Mouse (Mus musculus): ENCODE measurements around the gene Col17a1. TPM values are rescaled to one million over a fixed set of nuclear protein-coding genes. Genes with fewer than 3 reads are reported as not detected.
A peak's percentile ranks its signal among the peaks of the same experiment; 100 is the strongest.

Col17a1 gene
- 0.38 and 0.90 TPM in 2 replicates for polyA plus RNA-seq (2012; rRNA removed)

DNA sequence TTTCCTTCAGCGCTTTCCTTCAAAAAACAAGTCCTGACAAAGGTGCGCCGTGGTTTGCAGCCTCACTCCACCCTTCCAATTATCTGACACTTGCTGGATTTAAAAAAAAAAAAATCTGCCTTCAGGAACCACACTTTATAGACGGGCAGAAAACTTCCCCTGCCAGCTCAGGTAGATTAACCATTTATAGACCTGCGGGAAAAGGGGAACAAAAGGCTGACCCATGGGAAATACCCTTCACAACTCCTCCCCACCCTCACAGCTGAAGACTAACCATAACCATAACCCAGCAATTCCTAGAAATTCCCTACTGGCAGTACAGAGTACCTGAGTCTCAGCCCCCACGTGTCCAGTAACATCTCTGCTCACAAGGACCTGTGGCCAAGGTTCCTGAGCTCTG is at the start of gene Col17a1:
Gene Col17a1 (minus strand): TSS at position 101 of the 400 bp plus-strand sequence.
- H3K4me1 ChIP-seq (ENCODE audit: control insufficient read depth, insufficient read depth, low read length), result no peaks in the 10 kb centered on the region
- TF ChIP-seq POLR2A (IDR thresholded peaks at IDR 0.05; ENCODE audit: extremely low read depth, insufficient read depth, low read length) (no peak), CTCF (IDR thresholded peaks at IDR 0.05; ENCODE audit: extremely low read depth, insufficient read depth, low read length) (no peak)
- no peak within 1 kb of the TSS for H3K27ac ChIP-seq (ENCODE audit: insufficient read depth, low read length)
- no peak within 1 kb of the TSS for H3K4me3 ChIP-seq (ENCODE audit: insufficient read depth, low read length)

- no peak for TF ChIP-seq POLR2A (IDR thresholded peaks at IDR 0.05; ENCODE audit: extremely low read depth, insufficient read depth, low read length)
- no peak for TF ChIP-seq CTCF (IDR thresholded peaks at IDR 0.05; ENCODE audit: extremely low read depth, insufficient read depth, low read length)
- Histone ChIP-seq H3K4me3 (ENCODE audit: insufficient read depth, low read length) (peak overlapping the region; percentile 63), H3K4me1 (ENCODE audit: control insufficient read depth, insufficient read depth, low read length) (peaks cover 1% of the 10 kb centered on the region; the same call in 1 of the 2 replicates), H3K27ac (ENCODE audit: insufficient read depth, low read length) (peak overlapping the region; percentile 34; the same call in 1 of the 2 replicates)
Measured at GRCm38 (mm10) chr19:47731931-47732330, 40.0 kb upstream of the Col17a1 start.

DNA sequence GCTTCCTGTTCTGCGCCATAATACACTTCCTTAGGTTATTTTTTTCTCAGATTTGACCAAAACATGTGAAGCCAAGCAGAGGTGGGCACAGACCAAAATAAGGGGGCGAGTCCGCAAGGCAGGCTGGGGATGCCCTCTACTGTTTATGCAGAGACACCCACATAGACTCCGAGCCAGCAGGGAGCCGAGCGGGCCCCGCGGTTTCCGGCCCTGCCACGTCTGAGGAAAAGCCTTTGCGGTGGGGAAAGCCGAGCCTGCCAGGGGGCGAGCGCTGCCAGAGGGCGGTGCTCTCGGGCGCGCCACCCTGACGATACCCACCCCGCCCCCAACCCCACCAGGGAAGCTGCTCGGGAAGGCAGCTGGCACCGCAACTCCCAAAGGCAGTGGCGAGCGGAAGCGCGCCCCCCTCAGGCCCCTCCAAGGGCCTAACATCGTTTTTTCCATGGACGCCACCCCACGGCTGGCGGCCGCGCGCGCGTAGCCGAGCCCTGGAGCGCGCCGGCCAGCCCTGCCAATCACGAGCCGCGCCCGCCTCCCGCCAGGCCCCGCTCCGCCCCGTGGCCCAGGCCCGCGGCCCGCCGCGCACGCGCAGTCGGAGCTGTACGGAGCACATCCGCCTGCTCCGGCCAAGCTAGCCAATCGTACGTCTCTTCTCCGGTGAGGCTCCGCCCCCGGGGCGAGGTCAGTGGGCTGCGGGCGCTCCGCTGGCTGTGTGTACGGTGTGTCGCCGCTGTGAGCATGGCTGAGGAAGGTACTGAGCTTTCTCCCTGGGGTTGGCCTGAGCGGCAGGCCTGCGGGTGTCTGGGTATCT is 39.4 kb upstream of the Col17a1 start, which contains the start of gene Sfr1:
Gene Sfr1 (plus strand): TSS at position 612 of the 811 bp plus-strand sequence.
- Histone ChIP-seq H3K4me1 (ENCODE audit: control insufficient read depth, insufficient read depth, low read length) (peaks cover 1% of the 10 kb centered on the region; the same call in 1 of the 2 replicates), H3K27ac (ENCODE audit: insufficient read depth, low read length) (peak within 1 kb of the TSS; percentile 89), H3K4me3 (ENCODE audit: insufficient read depth, low read length) (peak within 1 kb of the TSS; percentile 63)
- TF ChIP-seq POLR2A (IDR thresholded peaks at IDR 0.05; ENCODE audit: extremely low read depth, insufficient read depth, low read length) (peak; percentile 88), CTCF (IDR thresholded peaks at IDR 0.05; ENCODE audit: extremely low read depth, insufficient read depth, low read length) (0 out of 2 replicates have a peak, but pooled peaks have one; percentile 12)

DNA sequence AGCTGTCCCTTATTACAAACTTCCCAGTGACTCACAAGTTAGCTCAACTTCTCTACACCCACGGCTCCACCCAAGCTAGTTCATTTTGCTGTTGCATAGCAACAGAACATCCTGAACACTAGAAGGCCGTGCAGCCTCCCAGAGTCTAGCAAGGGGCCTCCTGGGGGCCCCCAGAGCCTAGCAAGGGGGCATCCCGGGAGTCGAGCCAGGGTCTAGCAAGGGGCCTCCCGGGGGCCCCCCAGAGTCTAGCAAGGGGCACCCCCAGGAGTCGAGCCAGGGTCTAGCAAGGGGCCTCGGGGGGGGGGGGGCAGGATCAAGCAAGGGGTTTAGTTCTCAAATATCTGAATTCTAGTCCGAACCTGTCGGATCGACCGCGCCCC is 38.8 kb upstream of the Col17a1 start:
- H3K27ac ChIP-seq (ENCODE audit: insufficient read depth, low read length), result peak overlapping the region; percentile 89
- no peak for TF ChIP-seq CTCF (IDR thresholded peaks at IDR 0.05; ENCODE audit: extremely low read depth, insufficient read depth, low read length)
- no peak for TF ChIP-seq POLR2A (IDR thresholded peaks at IDR 0.05; ENCODE audit: extremely low read depth, insufficient read depth, low read length)
- peaks cover 1% of the 10 kb centered on the region; the same call in 1 of the 2 replicates for H3K4me1 ChIP-seq (ENCODE audit: control insufficient read depth, insufficient read depth, low read length)
- H3K4me3 ChIP-seq (ENCODE audit: insufficient read depth, low read length), result peak overlapping the region; percentile 63

- Histone ChIP-seq H3K27ac (ENCODE audit: insufficient read depth, low read length) (no peak overlapping the region), H3K4me3 (ENCODE audit: insufficient read depth, low read length) (no peak overlapping the region), H3K4me1 (ENCODE audit: control insufficient read depth, insufficient read depth, low read length) (peaks cover 1% of the 10 kb centered on the region; the same call in 1 of the 2 replicates)
- TF ChIP-seq POLR2A (IDR thresholded peaks at IDR 0.05; ENCODE audit: extremely low read depth, insufficient read depth, low read length), result no peak
- TF ChIP-seq CTCF (IDR thresholded peaks at IDR 0.05; ENCODE audit: extremely low read depth, insufficient read depth, low read length), result no peak
Measured at GRCm38 (mm10) chr19:47725643-47726140, 33.8 kb upstream of the Col17a1 start.

DNA sequence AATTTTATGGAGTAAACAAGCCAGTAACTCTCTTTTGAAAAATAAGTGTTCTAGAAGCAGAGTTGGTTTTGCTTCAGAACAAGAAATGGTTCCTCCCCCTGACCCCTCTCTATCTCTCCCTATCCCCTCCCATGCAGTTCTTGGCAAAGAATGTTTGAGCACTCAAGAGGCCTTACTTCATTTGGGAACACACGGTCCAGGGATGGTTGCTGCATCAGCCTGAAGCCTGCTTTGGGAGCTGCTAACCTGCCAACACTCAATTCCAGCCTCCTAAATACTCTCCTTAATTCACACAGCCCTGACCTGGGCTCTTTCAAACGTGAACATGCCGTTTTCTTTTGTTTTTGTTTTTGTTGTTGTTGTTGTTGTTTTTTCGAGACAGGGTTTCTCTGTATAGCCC is 33.0 kb upstream of the Col17a1 start:
- no peak overlapping the region for H3K4me3 ChIP-seq (ENCODE audit: insufficient read depth, low read length)
- TF ChIP-seq CTCF (IDR thresholded peaks at IDR 0.05; ENCODE audit: extremely low read depth, insufficient read depth, low read length), result no peak
- TF ChIP-seq POLR2A (IDR thresholded peaks at IDR 0.05; ENCODE audit: extremely low read depth, insufficient read depth, low read length), result no peak
- no peaks in the 10 kb centered on the region for H3K4me1 ChIP-seq (ENCODE audit: control insufficient read depth, insufficient read depth, low read length)
- no peak overlapping the region for H3K27ac ChIP-seq (ENCODE audit: insufficient read depth, low read length)

- TF ChIP-seq POLR2A (IDR thresholded peaks at IDR 0.05; ENCODE audit: extremely low read depth, insufficient read depth, low read length), result no peak
- no peak for TF ChIP-seq CTCF (IDR thresholded peaks at IDR 0.05; ENCODE audit: extremely low read depth, insufficient read depth, low read length)
- no peaks in the 10 kb centered on the region for H3K4me1 ChIP-seq (ENCODE audit: control insufficient read depth, insufficient read depth, low read length)
- no peak overlapping the region for H3K27ac ChIP-seq (ENCODE audit: insufficient read depth, low read length)
- no peak overlapping the region for H3K4me3 ChIP-seq (ENCODE audit: insufficient read depth, low read length)
Measured at GRCm38 (mm10) chr19:47722471-47722870, 30.6 kb upstream of the Col17a1 start.

- Histone ChIP-seq H3K4me3 (ENCODE audit: insufficient read depth, low read length) (no peak overlapping the region), H3K27ac (ENCODE audit: insufficient read depth, low read length) (no peak overlapping the region), H3K4me1 (ENCODE audit: control insufficient read depth, insufficient read depth, low read length) (no peaks in the 10 kb centered on the region)
- TF ChIP-seq CTCF (IDR thresholded peaks at IDR 0.05; ENCODE audit: extremely low read depth, insufficient read depth, low read length) (no peak), POLR2A (IDR thresholded peaks at IDR 0.05; ENCODE audit: extremely low read depth, insufficient read depth, low read length) (no peak)
Measured at GRCm38 (mm10) chr19:47719147-47719546, 27.3 kb upstream of the Col17a1 start.

DNA sequence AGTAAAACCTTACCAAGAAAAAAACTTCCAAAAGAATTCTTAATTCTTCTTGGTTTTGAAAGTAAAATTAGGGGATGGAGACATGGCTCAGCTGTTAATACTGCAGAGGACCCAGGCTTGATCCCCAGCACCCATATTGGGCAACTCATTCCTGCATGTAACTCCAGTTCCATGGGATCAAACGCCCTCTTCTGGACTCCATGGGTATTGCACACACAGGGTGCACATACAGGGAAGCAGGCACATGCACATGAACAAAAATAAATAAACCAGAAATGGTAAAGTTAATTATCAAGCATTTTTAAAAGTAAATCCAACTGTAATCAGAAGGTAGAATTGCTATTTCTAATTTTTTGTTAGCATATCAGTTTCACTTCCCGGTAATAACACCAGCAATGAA is 24.2 kb upstream of the Col17a1 start:
- TF ChIP-seq CTCF (IDR thresholded peaks at IDR 0.05; ENCODE audit: extremely low read depth, insufficient read depth, low read length) (0 out of 2 replicates have a peak, but pooled peaks have one; percentile 5), POLR2A (IDR thresholded peaks at IDR 0.05; ENCODE audit: extremely low read depth, insufficient read depth, low read length) (no peak)
- H3K27ac ChIP-seq (ENCODE audit: insufficient read depth, low read length), result no peak overlapping the region
- H3K4me3 ChIP-seq (ENCODE audit: insufficient read depth, low read length), result no peak overlapping the region
- no peaks in the 10 kb centered on the region for H3K4me1 ChIP-seq (ENCODE audit: control insufficient read depth, insufficient read depth, low read length)
